Mouse (Mus musculus) induced T-regulatory cell, adult 2 months (primary cell): ENCODE results near the gene Pex10.
A peak's percentile ranks its signal among the peaks of the same experiment; 100 is the strongest.

Source experiments
- DNase-seq: peaks from one replicate; pipeline ENCODE4 v3.0.0-alpha.2; 2012; ENCODE audit warnings: low read depth

Gene Pex10

GRCm38 (mm10) chr4:155066834-155067522, at the start of gene Pex10:
Pex10 (plus strand) TSS chr4:155067016.
- DNase-seq, result peak; percentile 99

GRCm38 (mm10) chr4:155017253-155017878, 49.5 kb upstream of the Pex10 start:
- DNase-seq, result no peak

- DNase-seq, result no peak
Observed at GRCm38 (mm10) chr4:155018066-155018465, 48.8 kb upstream of the Pex10 start.

GRCm38 (mm10) chr4:155018601-155019335, 48.0 kb upstream of the Pex10 start:
- DNase-seq, result peak; percentile 27

- DNase-seq, result peak; percentile 22
Observed at GRCm38 (mm10) chr4:155019336-155019847, 47.4 kb upstream of the Pex10 start.

GRCm38 (mm10) chr4:155020141-155020540, 46.7 kb upstream of the Pex10 start:
- DNase-seq, result no peak

- DNase-seq, result no peak
Observed at GRCm38 (mm10) chr4:155020813-155021212, 46.0 kb upstream of the Pex10 start.

- no peak for DNase-seq
Observed at GRCm38 (mm10) chr4:155022228-155022855, 44.5 kb upstream of the Pex10 start.

- no peak for DNase-seq
Observed at GRCm38 (mm10) chr4:155024170-155025010, 42.4 kb upstream of the Pex10 start.

GRCm38 (mm10) chr4:155033115-155033514, 33.7 kb upstream of the Pex10 start:
- DNase-seq, result no peak

GRCm38 (mm10) chr4:155034202-155034601, 32.6 kb upstream of the Pex10 start:
- no peak for DNase-seq

- no peak for DNase-seq
Observed at GRCm38 (mm10) chr4:155034787-155035186, 32.0 kb upstream of the Pex10 start.

- DNase-seq, result no peak
Observed at GRCm38 (mm10) chr4:155040197-155040596, 26.6 kb upstream of the Pex10 start.

- DNase-seq, result no peak
Observed at GRCm38 (mm10) chr4:155040696-155041095, 26.1 kb upstream of the Pex10 start.

GRCm38 (mm10) chr4:155042606-155043288, 24.1 kb upstream of the Pex10 start:
- DNase-seq, result no peak

GRCm38 (mm10) chr4:155043289-155043625, 23.6 kb upstream of the Pex10 start:
- no peak for DNase-seq

GRCm38 (mm10) chr4:155046636-155047035, 20.2 kb upstream of the Pex10 start:
- no peak for DNase-seq

- DNase-seq, result peak; percentile 25
Observed at GRCm38 (mm10) chr4:155050116-155050515, 16.7 kb upstream of the Pex10 start.

GRCm38 (mm10) chr4:155056724-155057123, 10.1 kb upstream of the Pex10 start, which contains the start of gene Plch2:
Plch2 (minus strand) TSS chr4:155056784.
- no peak for DNase-seq

- no peak for DNase-seq
Observed at GRCm38 (mm10) chr4:155058325-155058724, 8.5 kb upstream of the Pex10 start.

GRCm38 (mm10) chr4:155063895-155064294, 2.9 kb upstream of the Pex10 start:
- DNase-seq, result no peak
